Mouse (Mus musculus): ENCODE results near the gene Nme4.
A peak's percentile ranks its signal among the peaks of the same experiment; 100 is the strongest.

Nme4 gene

GRCm38 (mm10) chr17:26066488-26067020 lies 28.8 kb downstream of the Nme4 start:
- no peak for DNase-seq (ENCODE audit: low spot score)

- no peak for DNase-seq (ENCODE audit: low spot score)
These were observed 30.5 kb downstream of the Nme4 start for GRCm38 (mm10) chr17:26064916-26065315.

GRCm38 (mm10) chr17:26057787-26058567 lies 37.4 kb downstream of the Nme4 start:
- peak; percentile 32 for DNase-seq (ENCODE audit: low spot score)

- no peak for DNase-seq (ENCODE audit: low spot score)
These were observed 38.1 kb downstream of the Nme4 start for GRCm38 (mm10) chr17:26057278-26057677.

GRCm38 (mm10) chr17:26055164-26055563 lies 40.2 kb downstream of the Nme4 start:
- DNase-seq (ENCODE audit: low spot score): no peak

- DNase-seq (ENCODE audit: low spot score): no peak
These were observed 41.1 kb downstream of the Nme4 start for GRCm38 (mm10) chr17:26054133-26054845.

GRCm38 (mm10) chr17:26052706-26053105 lies 42.7 kb downstream of the Nme4 start:
- no peak for DNase-seq (ENCODE audit: low spot score)

GRCm38 (mm10) chr17:26052074-26052473 lies 43.3 kb downstream of the Nme4 start:
- no peak for DNase-seq (ENCODE audit: low spot score)

- no peak for DNase-seq (ENCODE audit: low spot score)
These were observed 47.3 kb downstream of the Nme4 start for GRCm38 (mm10) chr17:26048118-26048517.

GRCm38 (mm10) chr17:26046253-26046997 lies 49.0 kb downstream of the Nme4 start:
- no peak for DNase-seq (ENCODE audit: low spot score)

- no peak for DNase-seq (ENCODE audit: low spot score)
These were observed 50.1 kb downstream of the Nme4 start for GRCm38 (mm10) chr17:26045285-26045684.

GRCm38 (mm10) chr17:26043249-26043636 lies 52.2 kb downstream of the Nme4 start:
- DNase-seq (ENCODE audit: low spot score): peak; percentile 83

- DNase-seq (ENCODE audit: low spot score): no peak
These were observed 52.7 kb downstream of the Nme4 start for GRCm38 (mm10) chr17:26042599-26043248.
